Mouse (Mus musculus): ENCODE data around the gene Hist2h2be. TPM values are rescaled to one million over a fixed set of nuclear protein-coding genes. Genes with fewer than 3 reads are reported as not detected.

Gene Hist2h2be
- polyA plus RNA-seq, 1 experiment from 2014 or later: 8.7 TPM

DNA sequence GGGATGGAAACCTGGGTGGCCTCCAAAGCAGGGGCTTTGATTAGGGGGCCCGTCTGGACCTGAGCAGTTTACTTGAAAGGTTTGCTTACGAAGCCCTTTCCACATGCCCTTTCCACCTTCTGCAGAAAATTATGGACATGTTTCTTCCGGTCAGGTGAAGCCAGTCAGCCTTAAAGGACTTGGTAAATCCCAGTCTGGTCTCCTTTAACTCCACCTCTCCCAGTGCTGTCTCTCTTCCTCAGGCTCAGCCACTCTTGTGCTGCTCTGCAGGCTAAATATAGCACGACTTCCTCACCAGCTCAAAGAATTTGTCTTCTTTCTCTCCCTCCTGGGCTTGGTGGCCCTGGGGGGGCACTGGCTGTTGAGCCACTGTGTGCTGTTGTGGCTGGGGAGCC is 38.5 kb upstream of the Hist2h2be start:
- DNase-seq (ENCODE audit: low spot score) (peak; percentile 41), ATAC-seq (replicated peaks; ENCODE audit: low FRiP score, low read depth) (no peak)
- H3K9me3 ChIP-seq (replicated peaks; ENCODE audit: low read length): no peaks in the 10 kb centered on the region
- H3K27me3 ChIP-seq (ENCODE audit: insufficient read depth, low read length): no peaks in the 10 kb centered on the region
- no peak for TF ChIP-seq CTCF (IDR thresholded peaks at IDR 0.05; ENCODE audit: low read depth)
- H3K9ac ChIP-seq (ENCODE audit: low read depth, low read length): no peak overlapping the region
- peaks cover 15% of the 10 kb centered on the region; the same call in 1 of the 2 replicates for H3K4me1 ChIP-seq (replicated peaks; ENCODE audit: insufficient read depth, low read length)
- WGBS: 12% methylated on average over 4 of the region's 4 CpGs
- peak overlapping the region; percentile 15; the same call in 1 of the 2 replicates for H3K27ac ChIP-seq
- peaks cover 9% of the 10 kb centered on the region for H3K36me3 ChIP-seq (ENCODE audit: insufficient read depth, low read length)
- peak overlapping the region; percentile 82 for H3K4me2 ChIP-seq (ENCODE audit: low read length)
- H3K4me3 ChIP-seq (replicated peaks; ENCODE audit: low read depth, low read length): no peak overlapping the region

GRCm38 (mm10) chr3:96192977-96193376 is 27.9 kb upstream of the Hist2h2be start:
- Histone ChIP-seq H3K4me1 (replicated peaks; ENCODE audit: insufficient read depth, low read length) (peaks cover 12% of the 10 kb centered on the region), H3K36me3 (ENCODE audit: insufficient read depth, low read length) (no peaks in the 10 kb centered on the region), H3K27ac (no peak overlapping the region), H3K27me3 (ENCODE audit: insufficient read depth, low read length) (no peaks in the 10 kb centered on the region), H3K9me3 (replicated peaks; ENCODE audit: low read length) (no peaks in the 10 kb centered on the region), H3K4me3 (replicated peaks; ENCODE audit: low read depth, low read length) (no peak overlapping the region), H3K9ac (ENCODE audit: low read depth, low read length) (no peak overlapping the region), H3K4me2 (ENCODE audit: low read length) (no peak overlapping the region)
- DNase-seq (ENCODE audit: low spot score) (no peak), ATAC-seq (replicated peaks; ENCODE audit: low FRiP score, low read depth) (no peak)
- 67% methylated on average over 12 of the region's 12 CpGs for WGBS
- no peak for TF ChIP-seq CTCF (IDR thresholded peaks at IDR 0.05; ENCODE audit: low read depth)

- Histone ChIP-seq H3K4me1 (replicated peaks; ENCODE audit: insufficient read depth, low read length) (peaks cover 12% of the 10 kb centered on the region), H3K4me3 (replicated peaks; ENCODE audit: low read depth, low read length) (no peak overlapping the region), H3K4me2 (ENCODE audit: low read length) (no peak overlapping the region), H3K27ac (no peak overlapping the region), H3K9ac (ENCODE audit: low read depth, low read length) (no peak overlapping the region), H3K36me3 (ENCODE audit: insufficient read depth, low read length) (no peaks in the 10 kb centered on the region), H3K9me3 (replicated peaks; ENCODE audit: low read length) (no peaks in the 10 kb centered on the region), H3K27me3 (ENCODE audit: insufficient read depth, low read length) (no peaks in the 10 kb centered on the region)
- DNase-seq (ENCODE audit: low spot score) (no peak), ATAC-seq (replicated peaks; ENCODE audit: low FRiP score, low read depth) (no peak)
- WGBS: 87% methylated on average over 10 of the region's 10 CpGs
- TF ChIP-seq CTCF (IDR thresholded peaks at IDR 0.05; ENCODE audit: low read depth): no peak
These were observed 26.0 kb upstream of the Hist2h2be start for GRCm38 (mm10) chr3:96194966-96195365.

GRCm38 (mm10) chr3:96195616-96196313 is 25.2 kb upstream of the Hist2h2be start:
- WGBS: 93% methylated on average over 11 of the region's 11 CpGs
- ATAC-seq (replicated peaks; ENCODE audit: low FRiP score, low read depth) (no peak), DNase-seq (ENCODE audit: low spot score) (no peak)
- Histone ChIP-seq H3K36me3 (ENCODE audit: insufficient read depth, low read length) (no peaks in the 10 kb centered on the region), H3K9ac (ENCODE audit: low read depth, low read length) (no peak overlapping the region), H3K27me3 (ENCODE audit: insufficient read depth, low read length) (no peaks in the 10 kb centered on the region), H3K9me3 (replicated peaks; ENCODE audit: low read length) (no peaks in the 10 kb centered on the region), H3K4me2 (ENCODE audit: low read length) (no peak overlapping the region), H3K4me1 (replicated peaks; ENCODE audit: insufficient read depth, low read length) (peaks cover 12% of the 10 kb centered on the region), H3K4me3 (replicated peaks; ENCODE audit: low read depth, low read length) (no peak overlapping the region), H3K27ac (no peak overlapping the region)
- TF ChIP-seq CTCF (IDR thresholded peaks at IDR 0.05; ENCODE audit: low read depth): peak; percentile 29; the same call in 1 of the 2 replicates

GRCm38 (mm10) chr3:96196437-96197128 is 24.3 kb upstream of the Hist2h2be start:
- H3K36me3 ChIP-seq (ENCODE audit: insufficient read depth, low read length): no peaks in the 10 kb centered on the region
- peak overlapping the region; percentile 73 for H3K9ac ChIP-seq (ENCODE audit: low read depth, low read length)
- peak overlapping the region; percentile 91 for H3K27ac ChIP-seq
- 18% methylated on average over 27 of the region's 27 CpGs for WGBS
- peak overlapping the region; percentile 48 for H3K4me3 ChIP-seq (replicated peaks; ENCODE audit: low read depth, low read length)
- ATAC-seq (replicated peaks; ENCODE audit: low FRiP score, low read depth): no peak; the same call in 1 of the 2 replicates
- H3K4me2 ChIP-seq (ENCODE audit: low read length): peak overlapping the region; percentile 73
- TF ChIP-seq CTCF (IDR thresholded peaks at IDR 0.05; ENCODE audit: low read depth): no peak
- H3K9me3 ChIP-seq (replicated peaks; ENCODE audit: low read length): no peaks in the 10 kb centered on the region
- H3K27me3 ChIP-seq (ENCODE audit: insufficient read depth, low read length): no peaks in the 10 kb centered on the region
- DNase-seq (ENCODE audit: low spot score): no peak
- H3K4me1 ChIP-seq (replicated peaks; ENCODE audit: insufficient read depth, low read length): peaks cover 12% of the 10 kb centered on the region

- DNase-seq (ENCODE audit: low spot score) (peak; percentile 95), ATAC-seq (replicated peaks; ENCODE audit: low FRiP score, low read depth) (peak; percentile 90)
- H3K4me2 ChIP-seq (ENCODE audit: low read length): peak overlapping the region; percentile 73
- H3K27ac ChIP-seq: peak overlapping the region; percentile 91
- peak; percentile 16; the same call in 1 of the 2 replicates for TF ChIP-seq CTCF (IDR thresholded peaks at IDR 0.05; ENCODE audit: low read depth)
- no peaks in the 10 kb centered on the region for H3K9me3 ChIP-seq (replicated peaks; ENCODE audit: low read length)
- WGBS: under 1% methylated on average over 50 of the region's 50 CpGs
- H3K4me3 ChIP-seq (replicated peaks; ENCODE audit: low read depth, low read length): peak overlapping the region; percentile 48
- peak overlapping the region; percentile 73 for H3K9ac ChIP-seq (ENCODE audit: low read depth, low read length)
- no peaks in the 10 kb centered on the region for H3K27me3 ChIP-seq (ENCODE audit: insufficient read depth, low read length)
- no peaks in the 10 kb centered on the region for H3K36me3 ChIP-seq (ENCODE audit: insufficient read depth, low read length)
- H3K4me1 ChIP-seq (replicated peaks; ENCODE audit: insufficient read depth, low read length): peaks cover 12% of the 10 kb centered on the region
These were observed 23.7 kb upstream of the Hist2h2be start for GRCm38 (mm10) chr3:96197129-96197749.

All from kidney, postnatal 0 days (tissue).